Mouse (Mus musculus) small intestine, adult 2 months (tissue): Measurements from ENCODE around the gene Ccdc82.

Experiments used
- CTCF ChIP-seq: fragments of 200-500 bp; IDR thresholded peaks from 2 replicates; pipeline ENCODE4 v1.5.1; 2012; ENCODE audit warnings: low read depth, mild to moderate bottlenecking, control low read depth, inconsistent platforms, low read length, moderate library complexity, mixed read lengths; ENCODE audit not compliant: insufficient replicate concordance, insufficient read length; ENCODE audit errors: extremely low read depth
- POLR2A ChIP-seq: fragments of 200-500 bp; IDR thresholded peaks from 2 replicates; pipeline ENCODE4 v1.6.1; 2012; ENCODE audit warnings: low read depth, mild to moderate bottlenecking, control low read depth, inconsistent platforms, low read length, moderate library complexity

- TF ChIP-seq CTCF, result no peak
- no peak for TF ChIP-seq POLR2A
These were observed 68.6 kb downstream of the Ccdc82 start for GRCm38 (mm10) chr9:13315393-13315792.
